Mouse (Mus musculus) 3T3-L1 (cell line): ENCODE results near the gene Vwa5a.

Experiments used
- DNase-seq: peaks from one replicate; pipeline ENCODE4 v3.0.0-alpha.2; 2015; ENCODE audit warnings: low read depth, low spot score

Vwa5a gene

DNA sequence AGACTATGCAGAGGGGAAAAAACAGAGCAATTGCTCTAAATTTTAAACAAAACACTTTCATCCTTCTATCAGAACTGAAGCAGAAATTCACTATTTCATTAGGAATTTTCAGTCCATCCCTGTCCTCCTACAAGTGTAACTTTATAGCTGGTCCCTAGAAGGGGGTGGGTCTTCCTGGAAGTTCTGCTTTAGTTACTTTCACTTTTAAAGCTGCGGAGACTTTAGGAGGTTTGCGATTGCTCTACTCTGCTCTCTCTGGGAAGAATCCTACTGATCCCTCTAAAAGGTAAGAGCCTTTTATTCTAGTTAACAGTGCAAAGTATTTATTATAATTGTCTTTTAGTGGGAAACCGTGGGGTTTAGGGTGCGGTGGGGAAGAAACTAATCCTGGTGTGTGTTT lies at the start of gene Vwa5a:
Gene Vwa5a (plus strand): TSS at position 167 of the 400 bp plus-strand sequence.
- DNase-seq = peak; percentile 85

DNA sequence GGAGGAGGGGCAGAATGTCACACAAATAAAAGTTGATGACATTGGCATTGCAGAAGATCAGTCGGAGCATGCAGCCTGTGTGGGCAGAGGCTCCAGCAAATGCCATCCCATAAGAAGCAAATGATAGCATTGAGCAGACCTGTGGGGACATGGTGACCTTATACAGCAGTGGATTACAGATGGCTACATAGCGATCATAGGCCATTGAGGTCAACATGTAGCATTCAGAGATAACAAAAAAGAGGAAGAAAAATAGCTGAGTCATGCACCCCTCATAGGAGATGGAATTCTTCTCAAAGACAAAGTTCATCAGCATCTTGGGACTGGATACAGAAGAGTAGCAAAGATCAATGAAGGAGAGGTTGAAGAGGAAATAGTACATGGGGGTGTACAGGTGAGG lies 45.2 kb upstream of the Vwa5a start:
- DNase-seq = no peak

DNA sequence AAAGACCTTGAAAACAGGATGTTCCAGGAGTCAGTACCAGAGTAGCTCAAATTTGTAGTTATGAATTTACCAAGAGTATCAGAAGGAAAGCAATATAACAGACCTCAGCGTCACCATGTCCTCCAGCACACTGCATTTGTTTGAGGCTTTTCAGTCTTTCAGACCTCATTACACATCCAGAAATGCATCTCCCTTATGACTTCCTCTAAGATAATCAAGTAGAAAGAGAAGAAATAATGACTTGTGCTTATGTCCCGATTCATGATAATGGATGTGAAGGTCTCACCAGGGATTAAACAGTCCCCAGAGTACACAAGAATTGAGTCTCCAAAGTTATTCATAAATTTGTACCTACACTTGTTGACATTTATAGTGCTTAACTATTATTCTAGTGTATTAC lies 43.6 kb upstream of the Vwa5a start, which contains the start of gene Olfr918:
Gene Olfr918 (minus strand): TSS at position 101 of the 400 bp plus-strand sequence.
- no peak for DNase-seq

DNA sequence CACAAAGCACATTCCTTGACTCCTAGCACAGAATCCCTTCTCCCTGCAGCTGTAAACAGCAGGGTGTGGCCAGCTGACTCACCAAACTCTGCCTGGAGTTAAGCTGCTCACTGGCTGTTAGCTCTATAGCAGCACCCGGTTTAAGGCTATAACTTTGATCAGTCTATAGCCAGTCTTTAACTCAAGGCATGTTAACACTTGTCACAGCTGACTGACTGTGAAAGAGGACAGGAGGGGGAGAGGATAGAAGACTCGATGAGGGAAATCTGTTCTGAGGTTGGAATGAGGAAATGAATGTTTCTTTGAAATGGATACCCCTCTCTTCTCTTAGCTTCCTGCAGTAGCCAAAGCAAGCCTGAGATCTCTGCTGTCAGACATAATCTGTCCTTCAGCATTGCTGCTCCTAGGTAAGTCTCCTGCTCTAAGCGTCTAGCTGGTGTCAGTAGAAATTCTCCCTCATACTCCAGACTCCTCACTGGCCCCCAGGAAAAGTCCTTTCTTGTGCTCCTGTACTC lies 916 bp downstream of the Vwa5a start:
- peak; percentile 74 for DNase-seq

DNA sequence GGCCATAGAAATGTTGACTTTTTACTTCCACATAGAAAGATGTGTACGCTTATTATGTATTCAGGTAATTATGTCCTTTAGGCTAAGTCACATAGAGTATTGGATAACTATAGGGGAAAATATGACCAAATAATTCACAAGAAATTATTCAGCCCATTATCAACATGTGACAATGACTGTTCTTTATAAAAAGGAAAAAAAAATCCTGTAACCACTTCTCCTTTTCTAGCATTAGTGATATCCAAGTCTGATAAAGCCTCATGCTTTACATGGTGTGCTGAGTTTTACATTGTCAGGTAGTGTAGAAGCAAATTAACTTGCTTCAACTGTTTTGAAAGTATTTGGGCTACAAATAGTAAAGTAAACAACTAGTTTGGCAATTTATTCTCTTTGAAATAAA lies 6.0 kb downstream of the Vwa5a start:
- no peak for DNase-seq

DNA sequence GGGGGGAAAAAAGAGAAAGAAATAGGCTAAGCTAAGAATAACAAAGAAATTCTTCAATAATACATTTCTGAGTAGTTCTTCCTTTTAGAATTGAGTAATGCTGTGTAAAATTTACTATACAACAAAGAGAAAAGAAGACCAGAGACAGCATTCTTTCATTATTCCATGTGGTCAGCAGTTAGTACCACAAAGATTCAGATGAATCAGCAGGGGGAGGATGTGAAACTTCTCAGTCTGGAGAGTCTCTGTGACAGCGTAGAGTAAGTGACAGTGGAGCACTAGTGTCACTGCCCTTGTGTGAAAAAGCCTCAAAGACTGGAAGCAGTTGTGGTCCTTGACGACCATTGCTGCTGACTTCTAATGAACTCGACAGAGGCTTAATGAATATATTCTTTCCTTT lies 10.2 kb downstream of the Vwa5a start:
- no peak for DNase-seq

DNA sequence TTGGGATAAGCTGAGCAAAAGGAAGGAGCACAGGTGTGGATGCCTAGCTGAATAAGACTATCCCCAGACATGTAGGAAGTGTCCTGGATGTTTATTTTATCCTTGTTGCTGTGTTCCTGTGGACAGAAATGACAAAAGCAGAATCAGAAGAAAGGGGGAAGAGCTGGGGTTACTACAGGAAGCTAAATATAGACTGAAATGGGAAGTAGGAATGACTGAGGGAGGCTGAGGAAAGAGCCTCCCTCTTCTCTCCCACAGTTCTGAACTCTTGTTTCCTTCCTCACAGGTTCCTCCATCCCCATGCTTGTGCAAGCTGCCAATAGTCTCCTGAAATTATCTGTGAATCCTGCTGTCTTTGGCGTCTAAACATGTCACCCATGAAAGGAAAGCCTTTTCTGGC lies 23.3 kb downstream of the Vwa5a start:
- no peak for DNase-seq

DNA sequence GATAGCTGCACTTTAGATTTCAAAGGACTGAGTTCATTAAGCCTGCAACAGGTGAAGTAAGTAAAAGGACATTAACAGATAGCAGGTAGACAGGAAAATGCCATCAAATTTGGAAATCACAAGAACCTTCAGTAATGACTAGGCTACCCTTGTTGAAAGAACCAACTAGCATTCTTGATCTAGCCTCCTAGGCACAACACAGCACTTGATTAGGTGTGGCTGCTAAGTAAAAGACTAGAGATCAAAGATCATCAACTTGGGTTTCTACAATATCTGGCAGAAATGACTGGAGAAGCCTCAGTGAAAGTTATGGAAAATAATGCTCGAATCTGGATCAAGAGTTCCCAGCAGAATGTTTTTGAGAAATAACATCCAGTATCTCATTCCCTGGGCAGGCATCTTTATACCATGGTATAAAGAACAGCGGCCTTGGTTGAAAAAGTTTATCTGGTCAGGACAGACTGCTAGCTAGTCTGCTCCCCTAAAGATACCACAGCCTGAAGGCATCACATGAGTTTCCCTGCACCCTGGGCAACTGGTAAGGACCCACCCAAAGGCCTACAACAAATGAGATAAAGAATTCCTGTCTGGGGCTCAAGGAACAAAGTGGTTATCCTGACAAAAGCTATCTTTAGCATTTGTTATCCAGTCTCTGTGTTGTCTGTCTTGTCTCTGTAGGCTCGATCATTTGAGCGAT lies 26.7 kb downstream of the Vwa5a start:
- DNase-seq = no peak

DNA sequence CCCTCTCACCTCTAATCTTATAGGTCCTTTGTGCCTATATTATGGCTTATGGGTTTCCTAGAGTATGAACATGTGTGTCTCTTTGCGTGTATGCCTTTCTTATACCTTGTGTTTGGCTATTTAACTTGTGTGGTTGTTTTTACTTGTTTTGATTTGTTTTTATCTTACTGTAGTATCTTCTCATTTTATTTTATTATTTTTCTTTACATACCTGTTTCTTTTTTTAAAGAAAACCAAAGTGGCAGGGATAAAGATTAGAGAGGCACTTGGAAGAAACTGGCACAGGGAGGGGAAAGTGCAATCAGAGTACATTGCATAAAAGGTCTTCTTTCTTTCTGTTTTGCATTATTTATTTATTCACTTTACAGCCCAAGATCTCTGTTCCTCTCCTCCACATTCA lies 33.9 kb downstream of the Vwa5a start, which contains the start of gene Olfr920:
Gene Olfr920 (plus strand): TSS at position 301 of the 400 bp plus-strand sequence.
- DNase-seq = no peak

DNA sequence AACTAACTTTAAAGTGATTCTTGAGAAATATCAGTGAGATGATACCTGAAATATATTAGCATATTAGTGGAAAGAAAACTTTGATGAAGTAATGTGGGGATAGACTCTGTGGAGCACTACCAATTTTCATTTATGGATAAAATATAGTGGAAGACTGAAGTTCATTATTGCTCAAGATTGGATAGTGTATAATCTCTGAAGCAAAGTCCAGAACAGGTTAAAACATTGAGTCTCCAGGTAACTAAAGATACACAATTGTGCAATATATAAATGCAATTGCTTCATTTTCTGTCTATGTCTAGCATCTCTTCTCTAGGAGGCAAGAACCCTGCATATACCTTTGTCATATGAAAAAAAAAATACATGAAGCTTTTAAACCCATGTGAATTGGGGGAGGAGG lies 54.7 kb downstream of the Vwa5a start, which contains the start of gene Olfr921:
Gene Olfr921 (plus strand): TSS at position 301 of the 400 bp plus-strand sequence.
- no peak for DNase-seq

DNA sequence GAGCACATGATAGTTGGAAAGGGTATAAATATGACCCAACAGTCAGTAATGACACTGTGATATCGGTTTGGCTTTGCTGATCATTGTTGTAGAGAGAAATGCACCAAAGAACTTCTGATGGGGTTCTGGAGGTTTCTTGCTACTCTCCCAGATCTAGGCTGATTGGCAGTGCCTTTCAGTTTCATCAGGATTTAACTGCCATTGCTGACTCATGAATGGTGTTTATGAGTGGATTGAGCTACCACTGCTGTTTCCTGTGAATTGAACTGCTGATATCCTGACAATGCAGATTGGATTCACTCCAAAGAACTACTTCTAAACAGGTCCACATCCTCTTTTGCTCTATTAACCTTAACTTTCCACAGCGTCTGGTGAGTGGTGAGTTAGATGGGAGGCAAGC lies 74.6 kb downstream of the Vwa5a start:
- DNase-seq = no peak
